Mouse (Mus musculus) MEL (cell line): ENCODE results near the gene Rbm5. TPM values are rescaled to one million over a fixed set of nuclear protein-coding genes. Genes with fewer than 3 reads are reported as not detected.

ENCODE experiments used
- DNase-seq: peaks from one replicate; pipeline ENCODE4 v3.0.0; 2011; ENCODE audit warnings: low read depth, low spot score
- H3K27ac ChIP-seq: 2 replicates; pipeline ENCODE4 v1.5.1; 2012; ENCODE audit warnings: low read depth, mild to moderate bottlenecking, control low read depth, low read length, moderate library complexity; ENCODE audit not compliant: control insufficient read depth
- H3K27me3 ChIP-seq, 2 experiments: fragments of 150-350 bp in 1 of 2; sonication (generic) in 1 of 2; 2 replicates each; pipeline ENCODE4 v1.6.1; 2012; ENCODE audit warnings: low read length in 2 of 2, mild to moderate bottlenecking in 2 of 2, improper control_type of control experiment in 1 of 2, moderate library complexity in 1 of 2; ENCODE audit not compliant: insufficient read depth in 2 of 2, control insufficient read depth in 1 of 2
- H3K36me3 ChIP-seq, 2 experiments: 2 replicates each; pipeline ENCODE4 v1.6.1; 2012 to 2014; ENCODE audit warnings: low read length in 2 of 2, improper control_type of control experiment in 1 of 2, inconsistent platforms in 1 of 2, mild to moderate bottlenecking in 1 of 2; ENCODE audit not compliant: insufficient read depth in 2 of 2, control insufficient read depth in 1 of 2
- H3K4me1 ChIP-seq, 2 experiments: fragments of 150-350 bp in 1 of 2; sonication (generic) in 1 of 2; 2 replicates each; pipeline ENCODE4 v1.6.1; 2012; ENCODE audit warnings: low read length in 2 of 2, improper control_type of control experiment in 1 of 2, mild to moderate bottlenecking in 1 of 2; ENCODE audit not compliant: insufficient read depth in 2 of 2, control insufficient read depth in 1 of 2
- H3K4me3 ChIP-seq, 2 experiments: fragments of 150-350 bp in 1 of 2; sonication (generic) in 1 of 2; 2 replicates each; pipeline ENCODE4 v1.5.1; 2012; ENCODE audit warnings: low read depth in 2 of 2, low read length in 2 of 2, mild to moderate bottlenecking in 2 of 2, moderate library complexity in 2 of 2, control low read depth in 1 of 2, improper control_type of control experiment in 1 of 2; ENCODE audit not compliant: control insufficient read depth in 1 of 2, insufficient read depth in 1 of 2
- H3K79me2 ChIP-seq: 2 replicates; pipeline ENCODE4 v1.6.1; 2012; ENCODE audit warnings: mild to moderate bottlenecking, low read length, moderate library complexity; ENCODE audit not compliant: control insufficient read depth, poor library complexity, insufficient read depth
- H3K9ac ChIP-seq: 2 replicates; pipeline ENCODE4 v1.6.1; 2012; ENCODE audit warnings: low read depth, mild to moderate bottlenecking, control low read depth, low read length, moderate library complexity; ENCODE audit not compliant: control insufficient read depth, poor library complexity, severe bottlenecking
- H3K9me3 ChIP-seq: fragments of 150-350 bp; sonication (generic); replicated peaks from 2 replicates; pipeline ENCODE4 v1.6.1; 2012; ENCODE audit warnings: mild to moderate bottlenecking, low read length, improper control_type of control experiment, moderate library complexity; ENCODE audit not compliant: insufficient read depth
- BHLHE40 ChIP-seq: IDR thresholded peaks from 2 replicates; pipeline ENCODE4 v1.6.1; 2012; ENCODE audit warnings: low read depth, mild to moderate bottlenecking, inconsistent platforms, low read length, improper control_type of control experiment, borderline replicate concordance
- CHD1 ChIP-seq: IDR thresholded peaks from 2 replicates; pipeline ENCODE4 v1.6.1; 2012; ENCODE audit warnings: low read depth, mild to moderate bottlenecking, inconsistent platforms, low read length, improper control_type of control experiment
- E2F4 ChIP-seq: IDR thresholded peaks from 2 replicates; pipeline ENCODE4 v1.6.1; 2011; ENCODE audit warnings: low read depth, low read length, improper control_type of control experiment, borderline replicate concordance
- ETS1 ChIP-seq: IDR thresholded peaks from 2 replicates; pipeline ENCODE4 v1.6.1; 2012; ENCODE audit warnings: low read depth, mild to moderate bottlenecking, inconsistent platforms, low read length, improper control_type of control experiment, moderate library complexity
- GABPA ChIP-seq: IDR thresholded peaks from 2 replicates; pipeline ENCODE4 v1.6.1; 2012; ENCODE audit warnings: low read depth, mild to moderate bottlenecking, inconsistent platforms, low read length, improper control_type of control experiment, moderate library complexity
- GATA1 ChIP-seq: IDR thresholded peaks from 2 replicates; pipeline ENCODE4 v1.6.1; 2011; ENCODE audit warnings: low read depth, low read length, improper control_type of control experiment
- JUND ChIP-seq: IDR thresholded peaks from 2 replicates; pipeline ENCODE4 v1.6.1; 2011; ENCODE audit warnings: low read depth, mild to moderate bottlenecking, improper control_type of control experiment, low read length
- MAFK ChIP-seq: IDR thresholded peaks from 2 replicates; pipeline ENCODE4 v1.6.1; 2011; ENCODE audit warnings: low read depth, mild to moderate bottlenecking, low read length, improper control_type of control experiment, borderline replicate concordance
- MAX ChIP-seq: IDR thresholded peaks from 2 replicates; pipeline ENCODE4 v1.6.1; 2011; ENCODE audit warnings: low read length, improper control_type of control experiment
- MAZ ChIP-seq: IDR thresholded peaks from 2 replicates; pipeline ENCODE4 v1.6.1; 2012; ENCODE audit warnings: low read depth, mild to moderate bottlenecking, inconsistent platforms, low read length, improper control_type of control experiment
- MXI1 ChIP-seq: IDR thresholded peaks from 2 replicates; pipeline ENCODE4 v1.6.1; 2011; ENCODE audit warnings: mild to moderate bottlenecking, low read depth, low read length, improper control_type of control experiment
- MYB ChIP-seq: IDR thresholded peaks from 2 replicates; pipeline ENCODE4 v1.6.1; 2011; ENCODE audit warnings: mild to moderate bottlenecking, low read depth, low read length, improper control_type of control experiment
- NELFE ChIP-seq: IDR thresholded peaks from 2 replicates; pipeline ENCODE4 v1.6.1; 2011; ENCODE audit warnings: low read depth, low read length, improper control_type of control experiment
- TAL1 ChIP-seq: IDR thresholded peaks from 2 replicates; pipeline ENCODE4 v1.6.1; 2012; ENCODE audit warnings: mild to moderate bottlenecking, inconsistent platforms, low read length, moderate library complexity, mixed read lengths
- USF1 ChIP-seq: IDR thresholded peaks from 2 replicates; pipeline ENCODE4 v1.6.1; 2014; ENCODE audit warnings: low read depth, mild to moderate bottlenecking, inconsistent platforms, low read length, improper control_type of control experiment, moderate library complexity
- ZKSCAN1 ChIP-seq: IDR thresholded peaks from 2 replicates; pipeline ENCODE4 v1.6.1; 2012; ENCODE audit warnings: low read depth, mild to moderate bottlenecking, inconsistent platforms, low read length, improper control_type of control experiment, moderate library complexity
- ZMIZ1 ChIP-seq: IDR thresholded peaks from 2 replicates; pipeline ENCODE4 v1.6.1; 2012; ENCODE audit warnings: low read depth, mild to moderate bottlenecking, inconsistent platforms, low read length, improper control_type of control experiment, moderate library complexity
- polyA plus RNA-seq, 2 experiments: library from polyadenylated mRNA; stranded (reverse) in 1 of 2; unstranded in 1 of 2; fragments of >175 nt in 1 of 2; fragments of >200 nt in 1 of 2; gene quantifications; 2 replicates each; pipeline versions ENCODE4 v1.2.1 to v1.2.4; 2012; ENCODE audit warnings: low replicate concordance in 2 of 2, low read depth in 1 of 2; ENCODE audit not compliant: insufficient read length in 2 of 2, insufficient read depth in 1 of 2, missing spikeins in 1 of 2
- total RNA-seq: library from RNA; depleted of rRNA; stranded (reverse); fragments of 300-350 nt; gene quantifications from 2 replicates; pipeline ENCODE4 v1.2.3, GENCODE M21; 2012

The Rbm5 gene
- total and polyA plus RNA-seq, 3 experiments: 80.2 to 143 (median 125) TPM

- no peaks in the 10 kb centered on the region for H3K79me2 ChIP-seq
- H3K9me3 ChIP-seq: no peaks in the 10 kb centered on the region
- H3K4me3 ChIP-seq: no peak overlapping the region
- H3K9ac ChIP-seq: no peak overlapping the region
- peaks cover 5 to 28% of the 10 kb centered on the region in 2 experiments; a peak in 3 of 4 replicates for H3K4me1 ChIP-seq
- DNase-seq: no peak
- H3K27me3 ChIP-seq: no peaks in the 10 kb centered on the region
- H3K27ac ChIP-seq: no peak overlapping the region
- TF ChIP-seq MYB: no peak
- peak; percentile 27; the same call in 1 of the 2 replicates for TF ChIP-seq GATA1
- peaks cover 1 to 9% of the 10 kb centered on the region in 2 experiments; a peak in 3 of 4 replicates for H3K36me3 ChIP-seq
Measured at GRCm38 (mm10) chr9:107736185-107736485, 34.7 kb downstream of the Rbm5 start.

GRCm38 (mm10) chr9:107735356-107736184 is 35.2 kb downstream of the Rbm5 start:
- no peak overlapping the region for H3K9ac ChIP-seq
- H3K27me3 ChIP-seq: no peaks in the 10 kb centered on the region
- TF ChIP-seq ZKSCAN1: no peak
- no peak for TF ChIP-seq ZMIZ1
- TF ChIP-seq TAL1: no peak
- no peak for TF ChIP-seq GABPA
- TF ChIP-seq CHD1: no peak
- no peak for TF ChIP-seq ETS1
- no peak for TF ChIP-seq NELFE
- no peak for TF ChIP-seq E2F4
- TF ChIP-seq BHLHE40: no peak
- no peak for TF ChIP-seq MXI1
- no peak for TF ChIP-seq USF1
- TF ChIP-seq MAX: no peak
- no peak for TF ChIP-seq MAZ
- TF ChIP-seq JUND: no peak
- no peak for TF ChIP-seq MAFK
- no peak for TF ChIP-seq MYB
- peaks cover 5 to 28% of the 10 kb centered on the region in 2 experiments; a peak in 3 of 4 replicates for H3K4me1 ChIP-seq
- no peaks in the 10 kb centered on the region for H3K79me2 ChIP-seq
- peaks cover 0 to 9% of the 10 kb centered on the region in 2 experiments; a peak in 3 of 4 replicates for H3K36me3 ChIP-seq
- no peak for DNase-seq
- no peaks in the 10 kb centered on the region for H3K9me3 ChIP-seq
- H3K4me3 ChIP-seq: no peak overlapping the region
- no peak overlapping the region for H3K27ac ChIP-seq
